Mouse (Mus musculus) heart, embryonic 12.5 days (tissue): ENCODE measurements at regions not wholly inside any gene's neighbourhood (a gene's known extent, or its start where the extent isn't known, plus 50 kb on each side); places are given as distances from the start of the nearest gene placed in this dataset.

Experiments used
- ATAC-seq: fragments of 200-750 bp; cut with Nextera tagmentation; 2 replicates; pipeline ENCODE4 v1.8.0; 2017; ENCODE audit warnings: moderate TSS enrichment, moderate library complexity; ENCODE audit not compliant: insufficient number of reproducible peaks, low FRiP score
- H3K27ac ChIP-seq: fragments of 300-500 bp; sonication (generic); 2 replicates; pipeline ENCODE4 v1.5.1; 2016; ENCODE audit warnings: mild to moderate bottlenecking, moderate library complexity; ENCODE audit not compliant: poor library complexity, severe bottlenecking
- H3K27me3 ChIP-seq: fragments of 300-500 bp; sonication (generic); replicated peaks from 2 replicates; pipeline ENCODE4 v1.6.1; 2016; ENCODE audit warnings: mild to moderate bottlenecking, moderate library complexity
- H3K36me3 ChIP-seq: fragments of 300-500 bp; sonication (generic); 2 replicates; pipeline ENCODE4 v1.6.1; 2016; ENCODE audit warnings: mild to moderate bottlenecking, moderate library complexity
- H3K4me1 ChIP-seq: fragments of 300-500 bp; sonication (generic); replicated peaks from 2 replicates; pipeline ENCODE4 v1.6.1; 2016; ENCODE audit warnings: mild to moderate bottlenecking
- H3K4me2 ChIP-seq: fragments of 300-500 bp; sonication (generic); 2 replicates; pipeline ENCODE4 v1.6.1; 2016; ENCODE audit warnings: mild to moderate bottlenecking, moderate library complexity
- H3K4me3 ChIP-seq: fragments of 300-500 bp; sonication (generic); 2 replicates; pipeline ENCODE4 v1.5.1; 2016; ENCODE audit warnings: mild to moderate bottlenecking
- H3K9ac ChIP-seq: fragments of 300-500 bp; sonication (generic); 2 replicates; pipeline ENCODE4 v1.6.1; 2016; ENCODE audit warnings: mild to moderate bottlenecking, moderate library complexity
- H3K9me3 ChIP-seq: fragments of 300-500 bp; sonication (generic); replicated peaks from 2 replicates; pipeline ENCODE4 v1.6.1; 2016; ENCODE audit warnings: mild to moderate bottlenecking, moderate library complexity
- WGBS: fragments of 180-500 bp; shearing (Covaris S2); methylation state at CpG from one replicate; pipeline ENCODE4 v1.1.7; 2016; 5-methylcytosine and 5-hydroxymethylcytosine counted together

DNA sequence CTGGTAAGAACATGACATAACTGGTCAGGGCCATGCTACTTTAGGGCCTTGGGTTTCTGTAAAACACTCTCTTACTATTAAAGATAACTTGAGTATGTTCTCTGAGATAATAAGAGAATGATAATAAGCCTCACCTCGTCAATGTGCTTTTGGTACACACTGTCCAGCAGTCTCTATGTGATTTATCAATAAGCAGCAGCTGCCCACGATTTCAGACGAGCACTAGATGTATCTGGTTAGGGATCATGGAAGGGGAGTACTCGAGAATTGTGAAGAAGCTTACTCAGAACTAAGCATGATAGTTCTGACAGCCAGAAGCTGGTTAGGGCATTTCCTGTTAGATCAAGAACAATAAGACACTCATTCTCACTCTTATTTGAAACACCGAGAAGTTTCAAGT, 53.8 kb downstream of the Neurod6 start:
- Histone ChIP-seq H3K4me2 (no peak overlapping the region), H3K27ac (no peak overlapping the region), H3K9ac (no peak overlapping the region), H3K4me1 (no peaks in the 10 kb centered on the region), H3K36me3 (no peaks in the 10 kb centered on the region), H3K4me3 (no peak overlapping the region), H3K9me3 (no peaks in the 10 kb centered on the region), H3K27me3 (no peaks in the 10 kb centered on the region)
- 49% methylated on average over 5 of the region's 5 CpGs for WGBS
- no peak for ATAC-seq

DNA sequence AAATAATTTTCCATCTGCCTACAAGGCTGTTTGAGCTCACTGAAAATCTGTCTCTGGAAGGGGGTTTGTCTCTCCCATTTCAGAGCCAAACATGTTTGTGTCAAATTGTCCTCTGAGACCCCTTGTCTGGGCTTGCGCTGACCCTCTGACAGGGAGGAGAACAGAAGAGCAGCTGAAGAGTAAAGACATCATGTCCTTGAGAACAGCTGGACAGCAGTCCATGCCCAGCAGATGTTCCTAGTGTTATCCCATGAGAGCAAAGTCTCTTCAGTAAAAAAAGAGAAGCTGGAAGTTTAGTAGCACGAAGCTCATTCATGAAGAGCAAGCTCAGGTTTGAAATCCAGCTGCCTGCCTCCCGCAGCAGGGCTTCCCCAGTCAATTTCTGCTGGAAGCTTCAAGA, 60.7 kb downstream of the Neurod6 start:
- Histone ChIP-seq H3K4me2 (no peak overlapping the region), H3K9me3 (no peaks in the 10 kb centered on the region), H3K27ac (no peak overlapping the region), H3K4me3 (no peak overlapping the region), H3K27me3 (no peaks in the 10 kb centered on the region), H3K9ac (no peak overlapping the region), H3K36me3 (no peaks in the 10 kb centered on the region), H3K4me1 (no peaks in the 10 kb centered on the region)
- ATAC-seq, result no peak
- 80% methylated on average over 3 of the region's 3 CpGs for WGBS

DNA sequence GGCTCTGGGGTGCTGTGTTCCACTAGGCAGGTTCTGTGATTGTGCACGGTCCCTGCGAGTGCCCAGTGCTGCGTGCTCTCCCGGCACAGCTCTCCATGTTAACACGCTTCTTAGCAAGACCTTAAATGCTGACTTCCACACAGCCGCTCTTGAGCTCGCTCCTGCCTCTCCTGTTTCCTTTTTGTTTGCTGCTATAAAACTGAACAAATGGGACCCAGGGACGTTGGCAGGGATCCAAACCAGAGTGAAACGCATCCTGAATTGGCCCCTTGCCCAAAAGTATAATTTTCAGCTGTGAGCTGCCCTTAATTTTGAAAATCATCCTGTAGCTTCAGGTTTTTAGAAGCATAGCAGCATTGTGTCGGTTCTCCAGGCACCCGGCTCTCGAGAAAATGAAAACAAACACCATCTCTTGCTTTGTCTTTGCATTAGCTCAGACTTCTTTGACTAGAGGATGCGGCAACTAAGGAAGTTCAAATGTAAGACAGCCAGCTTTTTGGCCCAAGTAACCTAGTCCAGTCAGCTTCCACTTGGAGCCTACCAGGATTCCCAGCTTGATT, 63.1 kb downstream of the Neurod6 start:
- Histone ChIP-seq H3K4me2 (peak overlapping the region; percentile 42), H3K27ac (no peak overlapping the region), H3K36me3 (no peaks in the 10 kb centered on the region), H3K9me3 (no peaks in the 10 kb centered on the region), H3K4me3 (no peak overlapping the region), H3K4me1 (no peaks in the 10 kb centered on the region), H3K9ac (no peak overlapping the region), H3K27me3 (no peaks in the 10 kb centered on the region)
- no peak for ATAC-seq
- WGBS, result 58% methylated on average over 13 of the region's 13 CpGs

DNA sequence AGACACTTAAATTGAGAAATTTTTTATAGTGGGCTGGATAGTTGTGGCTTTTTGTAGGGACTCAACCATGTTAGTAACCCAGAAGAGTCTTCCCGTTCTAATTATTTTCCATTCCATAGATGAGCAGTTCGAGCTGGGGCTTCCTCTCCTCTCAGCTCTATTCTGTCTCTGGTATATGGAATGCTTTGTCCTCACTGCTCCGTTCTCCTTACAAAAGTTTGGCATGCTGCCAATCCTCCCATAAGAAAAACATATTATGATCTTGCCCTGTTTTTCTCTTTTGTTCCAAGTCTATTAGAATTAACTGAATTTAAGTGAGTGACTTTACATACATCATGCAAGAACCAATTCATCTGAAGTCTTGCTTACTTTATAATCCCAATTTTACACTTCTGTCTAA, 70.7 kb downstream of the Neurod6 start:
- H3K36me3 ChIP-seq, result no peaks in the 10 kb centered on the region
- no peak for ATAC-seq
- H3K4me3 ChIP-seq, result no peak overlapping the region
- no peaks in the 10 kb centered on the region for H3K27me3 ChIP-seq
- WGBS, result 54% methylated on average over 3 of the region's 3 CpGs
- H3K27ac ChIP-seq, result no peak overlapping the region
- no peaks in the 10 kb centered on the region for H3K9me3 ChIP-seq
- no peak overlapping the region for H3K4me2 ChIP-seq
- no peaks in the 10 kb centered on the region for H3K4me1 ChIP-seq
- H3K9ac ChIP-seq, result no peak overlapping the region

DNA sequence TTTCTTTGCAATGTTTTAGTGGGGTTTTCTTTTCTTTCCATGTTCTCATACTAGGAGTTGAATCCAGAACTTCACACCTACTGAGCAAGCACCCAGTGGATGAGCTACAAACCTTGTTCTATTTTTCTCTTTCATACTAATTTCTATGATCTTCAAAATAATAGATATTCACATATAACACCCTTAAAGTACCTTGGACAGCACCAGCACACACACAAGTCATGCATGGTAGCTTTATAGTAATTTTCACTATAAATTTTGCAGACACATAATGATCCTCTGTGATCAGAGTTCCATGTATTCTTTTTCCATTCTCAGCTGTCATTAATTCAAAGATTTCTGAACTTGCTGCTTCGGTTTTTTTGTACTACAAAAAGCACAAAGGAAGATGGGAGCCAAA, 71.1 kb downstream of the Neurod6 start:
- Histone ChIP-seq H3K4me1 (no peaks in the 10 kb centered on the region), H3K27ac (no peak overlapping the region), H3K27me3 (no peaks in the 10 kb centered on the region), H3K9ac (no peak overlapping the region), H3K4me3 (no peak overlapping the region), H3K9me3 (no peaks in the 10 kb centered on the region), H3K4me2 (no peak overlapping the region), H3K36me3 (no peaks in the 10 kb centered on the region)
- no peak for ATAC-seq
- 75% methylated on average over 1 of the region's 1 CpGs for WGBS

DNA sequence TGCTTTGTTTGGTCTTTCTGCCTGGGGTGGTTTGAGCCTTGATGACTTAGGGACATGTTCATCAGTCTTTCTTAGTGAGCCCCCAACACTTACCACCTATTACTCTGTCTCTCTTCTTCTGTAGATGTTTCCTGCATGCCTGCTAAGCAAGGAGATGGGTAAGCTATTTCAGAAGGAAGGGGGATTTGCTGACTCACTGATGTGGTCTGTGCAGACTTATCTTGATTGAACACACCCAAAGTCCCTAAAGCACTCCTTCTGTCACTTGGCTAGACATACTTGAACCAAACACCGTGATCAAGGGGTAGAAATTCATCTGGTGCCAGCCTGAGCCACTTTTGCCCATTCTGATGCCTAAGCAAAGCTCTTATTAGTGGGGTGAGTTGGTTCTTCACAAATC, 72.0 kb downstream of the Neurod6 start:
- H3K4me2 ChIP-seq, result no peak overlapping the region
- H3K27ac ChIP-seq, result no peak overlapping the region
- H3K36me3 ChIP-seq, result no peaks in the 10 kb centered on the region
- WGBS, result 56% methylated on average over 1 of the region's 1 CpGs
- no peak overlapping the region for H3K4me3 ChIP-seq
- no peaks in the 10 kb centered on the region for H3K27me3 ChIP-seq
- H3K9ac ChIP-seq, result no peak overlapping the region
- H3K4me1 ChIP-seq, result no peaks in the 10 kb centered on the region
- no peaks in the 10 kb centered on the region for H3K9me3 ChIP-seq
- ATAC-seq, result no peak

DNA sequence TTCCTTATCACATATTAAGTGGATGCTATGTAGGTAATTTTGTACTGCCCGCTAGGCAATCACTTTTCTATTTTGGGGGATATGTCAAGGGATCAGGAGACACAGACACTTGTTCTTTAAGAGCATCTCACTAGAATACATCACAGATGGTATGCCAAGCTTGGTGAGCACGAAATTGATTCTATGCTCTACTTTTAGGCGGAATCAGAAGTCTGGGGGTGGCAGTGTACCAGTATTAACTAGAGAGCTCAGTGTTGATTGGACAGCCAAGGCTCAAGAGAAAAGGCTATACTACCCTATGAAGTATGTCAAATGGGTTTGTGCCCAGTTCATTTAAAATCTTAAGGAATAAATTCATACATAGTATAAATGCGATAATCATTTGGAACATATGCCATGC, 84.0 kb downstream of the Neurod6 start:
- no peaks in the 10 kb centered on the region for H3K36me3 ChIP-seq
- H3K9ac ChIP-seq, result no peak overlapping the region
- no peak for ATAC-seq
- no peaks in the 10 kb centered on the region for H3K9me3 ChIP-seq
- H3K4me3 ChIP-seq, result no peak overlapping the region
- H3K27ac ChIP-seq, result no peak overlapping the region
- H3K27me3 ChIP-seq, result no peaks in the 10 kb centered on the region
- WGBS, result 76% methylated on average over 4 of the region's 4 CpGs
- no peak overlapping the region for H3K4me2 ChIP-seq
- H3K4me1 ChIP-seq, result no peaks in the 10 kb centered on the region

DNA sequence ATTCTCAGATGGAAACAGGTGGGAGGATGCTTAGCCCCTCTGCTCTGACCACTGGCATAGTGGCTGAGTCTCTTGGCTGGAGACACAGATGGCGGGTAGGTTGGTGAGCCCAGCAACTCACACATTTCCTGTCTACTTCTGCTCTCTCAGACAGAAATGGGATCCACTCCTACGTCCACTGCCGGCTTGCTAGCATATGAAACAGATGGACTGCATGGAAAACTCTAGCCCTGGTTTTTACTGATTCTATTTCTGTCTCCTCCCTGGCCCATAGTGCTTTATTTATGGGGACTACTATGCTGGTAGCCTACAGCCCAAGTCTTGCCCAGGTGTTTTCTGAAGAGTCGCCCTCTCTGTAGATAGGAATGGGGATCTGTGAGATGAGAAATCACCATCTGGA, 88.9 kb downstream of the Neurod6 start:
- Histone ChIP-seq H3K4me3 (no peak overlapping the region), H3K4me1 (no peaks in the 10 kb centered on the region), H3K4me2 (no peak overlapping the region), H3K36me3 (no peaks in the 10 kb centered on the region), H3K9me3 (no peaks in the 10 kb centered on the region), H3K27me3 (no peaks in the 10 kb centered on the region), H3K27ac (no peak overlapping the region), H3K9ac (no peak overlapping the region)
- no peak for ATAC-seq
- WGBS, result 59% methylated on average over 4 of the region's 4 CpGs

DNA sequence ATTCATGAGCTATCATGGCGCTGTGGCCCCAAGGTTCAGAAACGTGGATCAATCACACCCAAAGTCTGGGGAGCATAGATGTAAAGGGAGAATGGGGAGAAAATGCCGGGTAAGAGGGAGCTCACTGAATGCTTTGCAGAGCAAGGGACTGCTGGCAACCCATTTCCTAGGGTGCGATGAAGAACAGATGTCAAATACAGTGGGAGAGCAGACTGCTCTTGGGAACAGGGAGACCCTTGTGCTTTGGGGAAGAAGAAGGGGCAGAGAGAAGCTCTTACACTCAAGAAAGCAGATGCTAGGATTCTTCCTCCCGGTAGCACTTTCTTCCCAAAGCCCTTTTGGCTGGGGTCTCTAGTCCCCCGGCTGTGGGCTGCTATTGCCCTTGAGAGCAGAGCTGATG, 100.0 kb downstream of the Neurod6 start:
- Histone ChIP-seq H3K27ac (no peak overlapping the region), H3K9me3 (no peaks in the 10 kb centered on the region), H3K27me3 (no peaks in the 10 kb centered on the region; the same call in 1 of the 2 replicates), H3K4me1 (no peaks in the 10 kb centered on the region), H3K4me2 (no peak overlapping the region), H3K36me3 (no peaks in the 10 kb centered on the region), H3K4me3 (no peak overlapping the region), H3K9ac (no peak overlapping the region)
- ATAC-seq, result no peak
- WGBS, result 60% methylated on average over 6 of the region's 6 CpGs

DNA sequence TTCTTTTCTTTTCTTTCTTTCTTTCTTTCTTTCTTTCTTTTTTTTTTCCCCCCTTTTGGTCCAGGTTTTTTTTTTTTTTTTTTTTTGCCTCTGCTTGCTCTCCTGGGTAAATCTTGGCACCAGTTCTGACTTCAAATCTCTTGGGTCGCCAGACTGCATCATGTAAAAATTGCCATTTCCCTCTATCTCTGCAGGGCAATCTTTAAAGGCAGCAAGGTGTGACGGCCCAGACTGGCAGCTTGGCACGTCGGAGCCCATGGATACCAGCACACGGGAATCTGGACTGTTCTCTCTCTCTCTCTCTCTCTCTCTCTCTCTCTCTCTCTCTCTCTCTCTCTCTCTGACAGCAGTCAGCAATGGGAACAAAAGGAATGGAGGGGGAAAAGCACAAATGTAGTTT, 101.0 kb downstream of the Neurod6 start:
- Histone ChIP-seq H3K27me3 (no peaks in the 10 kb centered on the region; the same call in 1 of the 2 replicates), H3K4me3 (no peak overlapping the region), H3K27ac (no peak overlapping the region), H3K4me2 (no peak overlapping the region), H3K36me3 (no peaks in the 10 kb centered on the region), H3K9me3 (no peaks in the 10 kb centered on the region), H3K4me1 (no peaks in the 10 kb centered on the region), H3K9ac (no peak overlapping the region)
- ATAC-seq, result no peak
- 38% methylated on average over 5 of the region's 5 CpGs for WGBS

DNA sequence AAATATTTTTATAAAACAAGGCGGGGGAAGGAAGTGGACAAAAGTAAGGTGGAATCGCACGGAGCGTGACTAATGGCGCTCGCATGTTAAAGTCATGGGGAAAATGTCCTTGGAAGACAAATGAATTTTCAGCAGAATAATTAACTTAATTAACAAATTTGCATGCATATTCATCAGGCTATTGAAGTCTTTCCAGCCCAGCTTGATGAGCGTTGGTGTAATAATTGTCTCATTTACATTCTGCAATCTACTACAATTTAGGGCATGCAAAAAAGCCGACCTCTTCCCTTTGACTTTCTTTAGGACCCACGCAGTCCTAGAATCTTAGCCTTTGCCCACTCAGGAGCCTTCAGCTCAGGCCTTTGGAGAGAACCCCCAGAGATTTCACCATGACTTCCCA, 101.5 kb downstream of the Neurod6 start:
- H3K27ac ChIP-seq, result no peak overlapping the region
- no peak overlapping the region for H3K9ac ChIP-seq
- H3K4me3 ChIP-seq, result no peak overlapping the region
- H3K4me1 ChIP-seq, result no peaks in the 10 kb centered on the region
- WGBS, result 76% methylated on average over 9 of the region's 9 CpGs
- H3K4me2 ChIP-seq, result no peak overlapping the region
- H3K9me3 ChIP-seq, result no peaks in the 10 kb centered on the region
- no peaks in the 10 kb centered on the region; the same call in 1 of the 2 replicates for H3K27me3 ChIP-seq
- H3K36me3 ChIP-seq, result no peaks in the 10 kb centered on the region
- no peak for ATAC-seq

DNA sequence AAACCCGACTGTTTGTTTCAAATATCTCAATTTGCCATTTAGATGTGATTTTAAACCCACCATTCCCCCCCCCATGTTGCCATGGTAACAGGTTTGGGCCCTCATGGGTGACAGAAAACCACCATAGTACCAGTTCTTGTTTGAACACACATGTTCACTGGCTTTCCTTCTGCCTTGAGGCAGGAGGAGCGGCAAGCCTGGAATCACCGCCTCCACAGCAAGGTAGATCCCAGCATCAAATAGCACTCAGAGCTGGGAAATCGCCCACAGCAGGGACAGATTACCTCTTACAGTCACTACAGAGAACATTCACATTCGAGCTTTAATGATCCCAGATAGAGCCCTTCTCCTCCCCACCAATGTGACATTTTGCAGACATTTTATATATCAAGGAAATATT, 102.0 kb downstream of the Neurod6 start:
- no peaks in the 10 kb centered on the region for H3K36me3 ChIP-seq
- WGBS, result 47% methylated on average over 5 of the region's 5 CpGs

More for the DNA sequence above, 102.0 kb downstream of the Neurod6 start:
- H3K9me3 ChIP-seq, result no peaks in the 10 kb centered on the region
- no peak overlapping the region for H3K27ac ChIP-seq
- H3K4me3 ChIP-seq, result no peak overlapping the region
- no peak overlapping the region for H3K9ac ChIP-seq
- H3K4me2 ChIP-seq, result no peak overlapping the region
- H3K27me3 ChIP-seq, result no peaks in the 10 kb centered on the region; the same call in 1 of the 2 replicates
- H3K4me1 ChIP-seq, result no peaks in the 10 kb centered on the region
- ATAC-seq, result no peak
